Comparison of ENCODE assay signal across 10 mouse cellular contexts in genomic region chr2:31758966-31759365, GRCm38 (mm10). TPM values are rescaled to one million over a fixed set of nuclear protein-coding genes. Genes with fewer than 3 reads are reported as not detected.
A peak's percentile ranks its signal among the peaks of the same experiment; 100 is the strongest.
DNase-seq lines count a peak whose midpoint lies in the region; ATAC-seq and TF ChIP-seq lines count a peak whose summit lies in the region.
"Had no signal": no experiment of that assay in that cellular context is flagged by ENCODE, and none has a peak within 500 bp of the region (broad histone marks: within the 10 kb centered on the region; RNA-seq: fewer than 3 reads in every experiment).

No protein-coding gene starts in this region.

- TF ChIP-seq POLR2A in MEL (IDR thresholded peaks at IDR 0.05; ENCODE audit: control insufficient read depth in 1 of 2, insufficient read depth in 1 of 2, low read depth in 1 of 2, low read length in 2 of 2, poor library complexity in 1 of 2), result no peak

- TF ChIP-seq EP300 in MEL (IDR thresholded peaks at IDR 0.05; ENCODE audit: low read depth in 1 of 2, low read length in 2 of 2), result no peak

- no peaks in the 10 kb centered on the region for H3K27me3 ChIP-seq in heart, embryonic 10.5 days (ENCODE audit: insufficient read depth, poor library complexity, severe bottlenecking)
- no peaks in the 10 kb centered on the region for H3K27me3 ChIP-seq in MEL (ENCODE audit: control insufficient read depth in 1 of 2, insufficient read depth in 2 of 2, low read length in 2 of 2)
- no peaks in the 10 kb centered on the region for H3K27me3 ChIP-seq in hindbrain, embryonic 11.5 days (ENCODE audit: control insufficient read depth, insufficient read depth, low read length)
- H3K27me3 ChIP-seq in midbrain, embryonic 10.5 days (ENCODE audit: low read depth, poor library complexity, severe bottlenecking), result 0 out of 2 replicates have a peak, but pooled peaks cover 3% of the 10 kb centered on the region

- peak overlapping the region; percentile 94 for H3K4me3 ChIP-seq in heart, embryonic 10.5 days
- no peak overlapping the region; a peak in 1 of 4 replicates for H3K4me3 ChIP-seq in MEL (ENCODE audit: control insufficient read depth in 1 of 2, insufficient read depth in 1 of 2, low read depth in 2 of 2, low read length in 2 of 2)
- peak overlapping the region; percentile 80; the same call in 1 of the 2 replicates for H3K4me3 ChIP-seq in hindbrain, embryonic 11.5 days (ENCODE audit: low read depth, low read length)
- H3K4me3 ChIP-seq in midbrain, embryonic 10.5 days, result peak overlapping the region; percentile 90

- TF ChIP-seq RAD21 in MEL (IDR thresholded peaks at IDR 0.05; ENCODE audit: low read depth, low read length), result no peak

- no peak for DNase-seq in heart, embryonic 10.5 days (ENCODE audit: low spot score)
- no peak for DNase-seq in heart, postnatal 25 days (ENCODE audit: low spot score)
- peak; percentile 12 for DNase-seq in MEL (ENCODE audit: low read depth, low spot score)
- no peak for DNase-seq in hindbrain, embryonic 11.5 days (ENCODE audit: low spot score)
- DNase-seq in midbrain, embryonic 10.5 days (ENCODE audit: low spot score), result no peak
- no peak for DNase-seq in cerebellum, postnatal 4 days (ENCODE audit: low spot score in 2 of 2)
- DNase-seq in urinary bladder, adult 18-20 months (ENCODE audit: low spot score in 2 of 2), result no peak
- no peak for DNase-seq in urinary bladder, postnatal 14 days (ENCODE audit: low spot score)

- WGBS in heart, embryonic 10.5 days, result 86% methylated on average over 5 of the region's 5 CpGs
- 93% methylated on average over 5 of the region's 5 CpGs for WGBS in hindbrain, embryonic 11.5 days
- WGBS in midbrain, embryonic 10.5 days, result 84% methylated on average over 5 of the region's 5 CpGs

- ATAC-seq in hindbrain, embryonic 11.5 days (ENCODE audit: low FRiP score), result no peak

- peaks cover 24% of the 10 kb centered on the region for H3K79me2 ChIP-seq in MEL (ENCODE audit: control insufficient read depth, insufficient read depth, low read length, poor library complexity)

- no peaks in the 10 kb centered on the region for H3K9me3 ChIP-seq in heart, embryonic 10.5 days
- H3K9me3 ChIP-seq in MEL (replicated peaks; ENCODE audit: insufficient read depth, low read length), result no peaks in the 10 kb centered on the region
- H3K9me3 ChIP-seq in hindbrain, embryonic 11.5 days (ENCODE audit: control insufficient read depth, low read length), result no peaks in the 10 kb centered on the region
- peaks cover 7% of the 10 kb centered on the region; the same call in 1 of the 2 replicates for H3K9me3 ChIP-seq in midbrain, embryonic 10.5 days (replicated peaks)

- no peak overlapping the region; the same call in 1 of the 2 replicates for H3K4me2 ChIP-seq in hindbrain, embryonic 11.5 days (replicated peaks; ENCODE audit: low read depth, low read length)

- no peak for TF ChIP-seq CTCF in MEL (IDR thresholded peaks at IDR 0.05 in 2 of 3, conservative IDR thresholded peaks at IDR 0.05 in 1 of 3; ENCODE audit: control insufficient read depth in 1 of 3, insufficient read depth in 1 of 3, low read depth in 2 of 3, low read length in 3 of 3, poor library complexity in 1 of 3, severe bottlenecking in 1 of 3)

- no peak overlapping the region; the same call in 1 of the 2 replicates for H3K9ac ChIP-seq in MEL (ENCODE audit: control insufficient read depth, low read depth, low read length, poor library complexity, severe bottlenecking)
- peak overlapping the region; percentile 93 for H3K9ac ChIP-seq in hindbrain, embryonic 11.5 days (ENCODE audit: low read depth, low read length)

- peak overlapping the region; percentile 100 for H3K27ac ChIP-seq in heart, embryonic 10.5 days
- no peak overlapping the region for H3K27ac ChIP-seq in MEL (ENCODE audit: control insufficient read depth, low read depth, low read length)
- H3K27ac ChIP-seq in hindbrain, embryonic 11.5 days (ENCODE audit: low read depth, low read length), result no peak overlapping the region
- H3K27ac ChIP-seq in midbrain, embryonic 10.5 days (replicated peaks), result peak overlapping the region; percentile 99
- H3K27ac ChIP-seq: macrophage had no signal

- intact Hi-C loops in heart, postnatal 25 days (cut with DNase I), result no loop called here

- peaks cover 11% of the 10 kb centered on the region for H3K36me3 ChIP-seq in heart, embryonic 10.5 days
- H3K36me3 ChIP-seq in MEL (ENCODE audit: control insufficient read depth in 1 of 2, insufficient read depth in 2 of 2, low read length in 2 of 2), result peaks cover 0 to 21% of the 10 kb centered on the region in 2 experiments; a peak in 2 of 4 replicates
- no peaks in the 10 kb centered on the region for H3K36me3 ChIP-seq in hindbrain, embryonic 11.5 days (ENCODE audit: control insufficient read depth, insufficient read depth, low read length)
- H3K36me3 ChIP-seq in midbrain, embryonic 10.5 days, result peaks cover 6% of the 10 kb centered on the region; the same call in 1 of the 2 replicates

- H3K4me1 ChIP-seq in heart, embryonic 10.5 days, result peaks cover 53% of the 10 kb centered on the region
- peaks cover 2 to 27% of the 10 kb centered on the region in 2 experiments; a peak in 3 of 4 replicates for H3K4me1 ChIP-seq in MEL (ENCODE audit: control insufficient read depth in 1 of 2, insufficient read depth in 2 of 2, low read length in 2 of 2)
- H3K4me1 ChIP-seq in hindbrain, embryonic 11.5 days (replicated peaks; ENCODE audit: control insufficient read depth, insufficient read depth, low read length), result peaks cover 6% of the 10 kb centered on the region
- H3K4me1 ChIP-seq in midbrain, embryonic 10.5 days, result peaks cover 49% of the 10 kb centered on the region

TF ChIP-seq in MEL, 35 proteins besides CTCF, POLR2A, EP300 and RAD21:
- TF ChIP-seq MXI1 (IDR thresholded peaks at IDR 0.05; ENCODE audit: low read depth, low read length) (no peak), ZKSCAN1 (IDR thresholded peaks at IDR 0.05; ENCODE audit: low read depth, low read length) (no peak), POLR2AphosphoS5 (IDR thresholded peaks at IDR 0.05; ENCODE audit: borderline replicate concordance, low read depth, low read length) (no peak), KAT2A (conservative IDR thresholded peaks at IDR 0.05; ENCODE audit: low read depth, low read length) (no peak), TAL1 (IDR thresholded peaks at IDR 0.05; ENCODE audit: low read length) (no peak), NELFE (IDR thresholded peaks at IDR 0.05; ENCODE audit: low read depth, low read length) (no peak), E2F4 (IDR thresholded peaks at IDR 0.05; ENCODE audit: borderline replicate concordance, low read depth, low read length) (no peak), ZMIZ1 (IDR thresholded peaks at IDR 0.05; ENCODE audit: low read depth, low read length) (no peak), MAFK (IDR thresholded peaks at IDR 0.05; ENCODE audit: borderline replicate concordance, low read depth, low read length) (no peak), SIN3A (IDR thresholded peaks at IDR 0.05; ENCODE audit: low read length) (no peak), GATA1 (IDR thresholded peaks at IDR 0.05; ENCODE audit: low read depth, low read length) (no peak)

RNA-seq across cellular contexts. Expression of gene Qrfp, which starts 51.4 kb away (rescaled TPM):
- 0.06 TPM in 1 of 2 replicates, not detected in the other for polyA plus RNA-seq in heart, embryonic 10.5 days (2016; fragmentation: Nextera tagmentation; extraction: Ambion mirVana)
- total RNA-seq in heart, postnatal 25 days (2021), result not detected
- not detected in 2 replicates for total RNA-seq in MEL (2012; rRNA removed)
- polyA plus RNA-seq in MEL (2012; ENCODE audit: insufficient read depth in 1 of 2, insufficient read length in 2 of 2, low read depth in 1 of 2, low replicate concordance in 2 of 2, missing spikeins in 1 of 2), result under 1 TPM in 1 of 2 experiments, not detected in 1; 0.13 TPM
- polyA plus RNA-seq in hindbrain, embryonic 11.5 days (2014; fragmentation: Nextera tagmentation; extraction: Ambion mirVana), result 0.08 and 0.28 TPM in 2 replicates
- 0.05 and 0.17 TPM in 2 replicates for polyA plus RNA-seq in midbrain, embryonic 10.5 days (2016; fragmentation: Nextera tagmentation; extraction: Ambion mirVana)
- total RNA-seq: gastrocnemius, postnatal 10 days had no signal
- polyA plus RNA-seq: macrophage had no signal

Comparison
In these comparisons a context has a peak if more than half of its experiments do, and no peak if none do; other contexts are left out.
1. H3K27ac ChIP-seq: peak in heart, embryonic 10.5 days (single experiment) and midbrain, embryonic 10.5 days (single experiment); none in MEL (single experiment) and hindbrain, embryonic 11.5 days (single experiment).
2. H3K4me3 ChIP-seq: peak in heart, embryonic 10.5 days (single experiment), hindbrain, embryonic 11.5 days (single experiment) and midbrain, embryonic 10.5 days (single experiment); none in MEL (0 of 2).